Mouse (Mus musculus) ovary, postnatal 10 days (tissue): ENCODE data around the gene Psmc3.
A peak's percentile ranks its signal among the peaks of the same experiment; 100 is the strongest.

Source experiments
- DNase-seq: peaks from one replicate; pipeline ENCODE4 v3.0.0; 2022; ENCODE audit warnings: low spot score

Psmc3 gene

DNA sequence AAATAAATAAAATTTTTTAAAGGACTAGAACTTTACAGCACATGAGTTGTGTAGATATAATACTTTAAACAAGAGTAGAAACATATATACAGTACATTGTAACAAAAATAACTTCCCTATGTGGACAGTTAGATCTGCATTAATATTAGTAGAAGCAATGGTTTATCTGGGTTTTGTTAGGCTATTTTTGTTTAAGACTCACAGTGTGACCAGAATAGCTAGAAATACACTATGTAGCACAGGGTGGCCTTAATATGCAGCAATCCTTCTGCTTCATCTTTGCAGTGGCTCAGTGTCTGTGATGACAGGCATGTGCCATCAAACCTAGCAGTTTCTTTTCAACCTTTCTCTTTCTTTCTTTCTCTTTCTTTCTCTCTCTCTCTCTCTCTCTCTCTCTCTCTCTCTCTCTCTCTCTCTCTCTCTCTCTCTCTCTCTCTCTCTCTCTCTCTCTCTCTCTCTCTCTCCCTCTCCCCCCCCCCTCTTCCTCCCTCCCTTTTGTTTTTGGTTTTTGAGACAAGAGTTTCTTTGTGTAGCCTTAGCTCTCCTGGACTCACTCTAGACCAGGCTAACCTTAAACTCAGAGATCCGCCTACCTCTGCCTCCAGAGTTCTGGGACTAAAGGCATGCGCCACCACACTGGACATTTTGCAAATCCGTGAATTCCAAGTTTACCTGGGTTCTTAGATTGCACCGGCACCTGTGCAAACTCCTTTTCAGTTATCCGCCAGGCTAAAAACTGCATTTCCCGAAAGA lies 452 bp upstream of the Psmc3 start:
- DNase-seq = no peak

DNA sequence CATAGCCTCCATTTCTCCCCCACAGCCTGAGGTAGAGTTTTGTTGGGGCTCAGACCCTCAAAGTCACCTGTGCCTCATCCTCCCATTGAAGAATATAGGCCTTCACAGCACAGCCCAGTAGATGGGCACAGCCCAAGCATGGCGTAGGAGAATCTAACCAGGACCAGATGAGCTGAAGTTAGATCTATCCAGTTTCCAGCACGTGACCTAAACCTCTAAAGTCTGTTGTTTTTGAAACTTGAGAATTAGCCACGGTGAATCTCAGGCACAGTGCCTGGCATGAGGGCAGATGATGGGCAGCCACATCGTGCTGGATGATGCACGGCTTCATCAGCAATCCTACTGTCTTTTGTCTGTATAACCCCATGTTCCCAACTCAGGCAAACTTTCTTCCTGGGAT lies 4.6 kb downstream of the Psmc3 start:
- DNase-seq = no peak

- no peak for DNase-seq
These were observed 5.6 kb downstream of the Psmc3 start for GRCm38 (mm10) chr2:91059376-91059775.

- DNase-seq = no peak
These were observed 6.9 kb downstream of the Psmc3 start for GRCm38 (mm10) chr2:91060544-91061355.

DNA sequence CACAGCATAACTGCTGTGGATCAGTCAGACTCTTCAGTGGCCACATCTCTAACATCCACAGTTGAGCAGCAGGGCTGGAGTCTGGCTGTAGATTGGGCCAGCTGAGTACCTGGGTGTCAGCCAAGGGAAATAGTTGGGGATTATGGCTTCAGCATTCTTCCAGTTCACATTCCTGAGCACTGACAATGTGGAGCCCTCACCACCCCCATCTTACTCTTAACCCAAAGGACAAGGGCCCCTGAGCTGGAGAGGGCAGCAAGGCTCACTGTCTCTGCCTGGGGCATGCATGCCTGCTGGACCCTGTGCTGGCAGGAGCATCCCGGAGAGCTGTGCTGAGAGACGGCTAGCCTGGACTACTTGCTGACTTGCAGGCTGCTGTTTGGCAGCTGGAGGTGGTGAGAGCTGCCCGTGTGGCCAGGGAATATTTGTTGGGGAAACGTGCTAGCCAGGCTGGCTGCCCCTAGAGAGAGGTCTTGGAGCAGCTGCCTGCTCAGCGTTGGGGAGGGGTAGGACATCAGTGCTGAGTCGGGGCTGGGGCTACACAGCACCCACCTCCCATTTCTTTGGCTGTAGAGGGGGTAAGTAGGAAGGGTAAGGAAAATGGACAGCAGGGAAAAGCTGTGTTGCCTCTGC lies 8.2 kb downstream of the Psmc3 start:
- DNase-seq = no peak

- DNase-seq = no peak
These were observed 9.2 kb downstream of the Psmc3 start for GRCm38 (mm10) chr2:91062779-91063606.

- no peak for DNase-seq
These were observed 10.4 kb downstream of the Psmc3 start for GRCm38 (mm10) chr2:91064211-91064610.

DNA sequence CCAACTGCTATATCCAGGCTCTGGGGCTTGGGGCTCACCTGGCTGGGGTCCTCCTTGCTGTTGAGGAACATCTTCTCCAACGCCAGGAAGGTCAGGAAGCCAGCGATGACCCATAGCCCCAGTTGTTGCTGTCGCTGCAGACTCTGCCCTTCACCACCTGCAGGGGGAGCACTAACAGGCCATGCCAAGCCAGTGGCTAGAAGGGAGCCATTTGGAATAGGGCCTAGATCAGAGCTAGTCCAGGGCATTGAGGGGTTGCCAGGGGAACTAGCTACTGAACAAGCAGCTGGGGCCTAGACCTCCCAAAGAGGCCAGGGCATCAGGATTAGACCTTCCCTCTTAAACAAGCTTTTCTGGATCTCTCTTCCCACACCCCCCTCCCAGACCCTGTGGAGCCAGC lies 11.7 kb downstream of the Psmc3 start:
- no peak for DNase-seq

DNA sequence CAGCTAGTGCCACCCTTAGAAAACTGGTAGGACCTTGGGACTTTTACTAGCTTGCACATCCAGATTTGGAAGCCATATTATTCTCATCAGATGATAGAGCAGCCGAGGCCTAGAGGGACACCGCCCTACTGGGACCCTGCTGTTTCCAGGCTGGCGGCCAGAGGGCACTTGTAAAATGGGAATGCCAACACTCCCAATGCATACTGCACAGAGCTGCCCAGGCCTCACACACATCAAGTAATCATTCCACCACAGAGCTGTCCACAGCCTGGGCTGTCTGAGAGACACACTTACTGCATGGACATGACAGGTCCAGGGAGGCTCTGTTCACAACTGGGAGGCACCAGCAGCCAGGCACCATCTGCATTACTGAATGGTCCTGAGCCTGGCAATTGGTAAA lies 12.6 kb downstream of the Psmc3 start:
- DNase-seq = no peak

DNA sequence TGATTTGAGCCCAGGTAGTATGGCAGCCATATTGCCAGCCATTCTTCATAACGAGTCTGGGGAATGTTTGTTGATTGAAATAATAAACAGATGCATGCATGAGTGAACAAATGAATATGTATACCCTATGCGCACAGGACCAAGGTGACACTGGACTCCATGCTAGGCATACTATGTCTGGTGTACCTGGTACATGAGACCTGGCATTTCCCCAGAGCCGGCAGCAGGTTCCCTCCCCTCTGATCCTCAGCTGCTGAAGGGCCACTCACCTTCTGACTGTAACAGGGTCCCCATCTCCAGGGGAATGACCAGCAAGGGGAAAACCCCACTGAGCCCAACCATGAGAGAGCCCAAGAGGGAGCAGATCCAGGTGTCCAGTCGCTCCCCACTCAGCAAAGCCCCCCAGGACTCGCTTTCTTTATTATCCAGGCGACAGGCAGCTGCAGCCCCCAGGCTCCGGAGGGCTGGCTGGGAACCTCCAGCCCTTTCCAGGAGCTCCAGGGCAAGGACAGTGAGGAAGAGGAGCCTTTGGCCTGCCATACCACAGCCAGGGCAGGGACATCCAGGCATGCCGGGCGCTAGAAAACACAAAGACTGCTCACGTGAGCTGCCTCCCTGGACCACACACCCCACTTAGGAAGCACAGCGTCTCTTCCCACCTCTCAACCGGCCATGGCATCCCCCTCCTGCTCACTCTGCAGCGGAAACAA lies 14.5 kb downstream of the Psmc3 start:
- no peak for DNase-seq

DNA sequence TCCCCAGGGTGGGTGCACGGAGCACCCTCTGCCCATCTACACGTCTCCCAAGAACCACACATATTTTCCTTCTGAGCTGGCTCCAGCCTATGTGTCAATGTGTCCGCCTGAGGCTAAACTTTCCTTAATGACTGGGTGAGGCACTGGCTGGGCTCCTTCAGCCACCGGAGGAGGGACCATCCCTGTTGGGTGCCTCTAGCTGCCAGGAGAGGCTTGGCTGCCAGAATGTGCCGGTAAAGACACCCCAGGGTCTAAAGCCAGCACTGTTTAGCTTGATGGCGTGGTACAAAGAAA lies 15.0 kb downstream of the Psmc3 start:
- no peak for DNase-seq

- DNase-seq = no peak
These were observed 15.6 kb downstream of the Psmc3 start for GRCm38 (mm10) chr2:91069306-91070000.

DNA sequence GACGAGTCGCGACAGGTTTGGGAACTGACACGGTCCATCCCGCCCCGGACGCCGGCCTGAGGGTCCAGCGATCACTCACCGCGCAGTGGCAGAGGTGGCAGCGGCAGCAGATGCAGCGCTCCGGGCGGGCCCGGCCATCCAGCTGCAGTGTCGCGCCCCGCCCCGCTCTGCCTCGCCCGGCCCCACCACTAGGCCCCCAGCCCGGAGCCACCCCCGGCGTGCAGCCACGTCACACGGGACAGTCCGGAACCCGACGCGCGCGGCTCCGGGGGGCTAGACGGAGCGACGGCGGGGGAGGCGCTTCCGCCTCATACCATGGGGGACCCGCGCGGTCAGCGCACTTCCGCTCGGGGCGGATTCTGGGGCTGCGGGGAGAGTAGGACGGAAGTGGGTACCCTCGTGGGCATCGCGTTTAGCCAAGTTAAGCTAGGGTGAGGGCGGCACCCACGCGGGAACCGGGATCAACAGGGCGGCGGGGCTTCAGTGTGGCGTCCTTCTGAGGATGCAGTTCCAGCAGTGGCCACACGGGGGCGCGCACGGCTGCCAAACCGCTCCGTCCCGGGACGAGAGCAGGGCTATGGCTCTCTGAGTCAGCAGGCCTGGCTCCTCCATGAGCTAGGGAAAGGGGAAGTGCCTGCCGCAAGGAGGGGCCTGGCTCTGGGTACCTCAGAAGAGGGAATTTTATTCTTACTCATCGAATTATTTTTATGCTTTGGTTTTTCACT lies 16.4 kb downstream of the Psmc3 start, which contains the start of gene Slc39a13:
Gene Slc39a13 (minus strand): TSS at position 342 of the 725 bp plus-strand sequence.
- DNase-seq = peak; percentile 99

DNA sequence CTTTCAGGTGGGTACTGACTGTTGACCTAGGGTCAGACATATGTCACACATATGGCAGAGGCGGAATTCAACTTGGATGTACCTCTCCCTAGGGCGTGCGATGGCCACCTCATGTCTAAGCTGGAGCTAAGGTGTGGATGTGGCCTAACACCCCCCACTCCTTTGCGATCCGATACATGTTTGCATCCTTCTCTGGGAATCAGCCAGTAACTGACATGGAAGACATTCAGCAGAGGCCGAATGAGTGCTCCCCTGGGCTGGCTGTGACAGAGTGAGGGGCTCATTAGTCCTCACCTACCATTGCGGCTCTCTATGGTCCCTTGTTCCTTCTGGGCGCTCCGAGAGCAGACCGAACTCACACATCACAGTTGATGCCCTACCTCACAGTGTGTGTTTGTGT lies 17.2 kb downstream of the Psmc3 start:
- DNase-seq = no peak

DNA sequence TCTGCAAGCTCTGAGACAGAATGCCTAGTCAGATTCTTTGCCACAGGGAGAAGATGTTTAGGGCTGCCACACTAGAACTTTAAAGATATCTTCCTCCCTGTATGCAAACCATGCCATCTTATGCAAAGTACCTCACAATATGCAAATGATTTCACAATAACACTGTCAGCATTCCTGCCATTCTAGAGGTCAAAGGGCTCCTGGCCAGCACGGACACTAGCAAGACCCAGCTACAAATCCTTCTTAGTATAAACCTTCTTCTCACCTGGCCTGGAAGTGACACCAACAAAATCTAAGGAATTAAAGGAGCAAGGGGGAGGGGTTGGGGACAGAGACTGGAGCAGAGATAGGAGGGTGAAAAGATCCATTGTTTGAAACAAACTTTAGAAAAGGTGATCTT lies 18.3 kb downstream of the Psmc3 start:
- DNase-seq = no peak

- DNase-seq = no peak
These were observed 24.1 kb downstream of the Psmc3 start for GRCm38 (mm10) chr2:91077957-91078313.

- no peak for DNase-seq
These were observed 24.7 kb downstream of the Psmc3 start for GRCm38 (mm10) chr2:91078314-91079025.

- no peak for DNase-seq
These were observed 25.2 kb downstream of the Psmc3 start for GRCm38 (mm10) chr2:91079026-91079384.

DNA sequence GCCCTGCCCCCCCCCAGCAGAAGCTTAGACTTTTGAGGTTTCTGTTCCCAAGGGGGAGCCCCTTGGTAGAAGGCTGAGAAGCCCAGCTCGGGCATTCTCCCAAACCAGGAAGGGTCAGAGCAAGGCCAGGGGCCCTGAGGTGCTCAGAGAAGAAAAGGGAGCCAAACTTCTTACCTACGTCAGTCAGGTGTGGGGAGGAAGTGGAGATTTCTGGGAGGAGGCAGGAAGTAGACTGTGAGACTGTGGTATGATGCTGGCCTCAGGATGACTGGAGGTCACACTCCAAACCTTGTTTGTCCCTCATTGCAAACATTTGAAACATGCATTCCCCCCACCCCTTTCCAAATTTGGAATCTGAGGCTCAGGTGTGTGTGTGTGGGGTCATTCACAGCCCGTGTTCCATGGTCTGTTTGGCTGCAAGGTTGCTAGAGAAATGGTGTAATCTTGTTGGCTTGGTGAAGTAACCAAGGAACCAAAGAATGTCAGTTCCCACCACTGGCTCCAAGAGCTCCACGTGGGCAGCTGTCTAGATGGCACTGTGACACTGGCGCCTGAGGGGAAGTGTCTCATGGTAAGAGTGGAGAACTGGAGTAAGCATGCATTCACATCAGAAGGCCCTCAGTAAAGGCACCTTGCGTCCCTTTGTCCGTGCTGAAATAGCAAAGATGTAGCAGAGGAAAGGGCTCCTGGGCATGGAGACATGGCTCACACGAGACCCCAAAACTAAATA lies 27.1 kb downstream of the Psmc3 start:
- no peak for DNase-seq
